ENCODE assay signal across 25 mouse cellular contexts in genomic region chr15:16314606-16315005, GRCm38 (mm10).
DNase-seq lines count a peak whose midpoint lies in the region; ATAC-seq lines count a peak whose summit lies in the region.
"Had no signal": no experiment of that assay in that cellular context is flagged by ENCODE, and none has a peak within 500 bp of the region (broad histone marks: within the 10 kb centered on the region; RNA-seq: fewer than 3 reads in every experiment).

No protein-coding gene starts in this region.

- no peak overlapping the region for H3K9ac ChIP-seq in liver, embryonic 11.5 days (ENCODE audit: low read depth, low read length)
- H3K9ac ChIP-seq in liver, embryonic 13.5 days, result no peak overlapping the region
- H3K9ac ChIP-seq: embryonic facial prominence, embryonic 15.5 days; forebrain, embryonic 12.5 days; heart, embryonic 13.5 days had no signal

- ATAC-seq in liver, embryonic 11.5 days (replicated peaks; ENCODE audit: low FRiP score), result peak; percentile 79
- ATAC-seq in liver, embryonic 13.5 days (ENCODE audit: low read depth), result peak; percentile 86
- ATAC-seq: hindbrain, embryonic 16.5 days; intestine, postnatal 0 days; midbrain, embryonic 16.5 days had no signal

- 0 out of 2 replicates have a peak, but pooled peaks cover 2% of the 10 kb centered on the region for H3K4me1 ChIP-seq in liver, embryonic 11.5 days (replicated peaks; ENCODE audit: control insufficient read depth, insufficient read depth, low read length)
- peaks cover 24% of the 10 kb centered on the region for H3K4me1 ChIP-seq in liver, embryonic 13.5 days (replicated peaks)
- H3K4me1 ChIP-seq in hindbrain, embryonic 10.5 days (replicated peaks), result no peaks in the 10 kb centered on the region
- H3K4me1 ChIP-seq: embryonic facial prominence, embryonic 15.5 days; forebrain, embryonic 12.5 days; heart, embryonic 13.5 days; megakaryocyte, embryonic 14.5 days had no signal

- H3K4me2 ChIP-seq in liver, embryonic 11.5 days, result no peak overlapping the region
- H3K4me2 ChIP-seq in liver, embryonic 13.5 days, result peak overlapping the region; percentile 33
- H3K4me2 ChIP-seq: embryonic facial prominence, embryonic 15.5 days; forebrain, embryonic 12.5 days; heart, embryonic 13.5 days had no signal

- no peaks in the 10 kb centered on the region for H3K9me3 ChIP-seq in liver, embryonic 11.5 days (ENCODE audit: control insufficient read depth, low read length)
- H3K9me3 ChIP-seq in liver, embryonic 13.5 days (replicated peaks), result no peaks in the 10 kb centered on the region
- H3K9me3 ChIP-seq in hindbrain, embryonic 10.5 days, result no peaks in the 10 kb centered on the region
- H3K9me3 ChIP-seq: embryonic facial prominence, embryonic 15.5 days; forebrain, embryonic 12.5 days; heart, embryonic 13.5 days; megakaryocyte, embryonic 14.5 days had no signal

- 65% methylated on average over 6 of the region's 6 CpGs for WGBS in liver, embryonic 11.5 days
- WGBS in liver, embryonic 13.5 days (ENCODE audit: insufficient replicate concordance), result 41% methylated on average over 6 of the region's 6 CpGs
- WGBS in hindbrain, embryonic 10.5 days, result 81% methylated on average over 6 of the region's 6 CpGs

- DNase-seq in liver, embryonic 11.5 days (ENCODE audit: low spot score), result no peak
- DNase-seq in liver, result no peak
- DNase-seq in c-Kit-negative CD71-positive TER-119-positive erythroid progenitor cells, embryonic 14.5 days (ENCODE audit: low read depth, low spot score), result peak; percentile 33
- DNase-seq in liver, embryonic 13.5 days, result no peak
- DNase-seq in telencephalon, adult 2 months (ENCODE audit: low read depth, low spot score), result peak; percentile 2
- DNase-seq in hindbrain, embryonic 10.5 days (ENCODE audit: low spot score), result no peak
- DNase-seq in urinary bladder, postnatal 10 days (ENCODE audit: low spot score), result no peak
- DNase-seq: adrenal gland, adult 2 months; cerebellum, adult 18-20 months; cerebellum, postnatal 25 days; gastrocnemius, postnatal 10 days; heart, adult 11 months; heart, postnatal 36 days; lung, postnatal 14 days; retina, postnatal 1 day; thymus, adult 18-20 months; thymus, postnatal 4 days had no signal

- H3K27ac ChIP-seq in liver, embryonic 11.5 days (ENCODE audit: low read depth, low read length), result 0 out of 2 replicates have a peak overlapping the region, but pooled peaks have one; percentile 44
- peak overlapping the region; percentile 78 for H3K27ac ChIP-seq in liver, embryonic 13.5 days
- no peak overlapping the region for H3K27ac ChIP-seq in hindbrain, embryonic 10.5 days
- H3K27ac ChIP-seq: embryonic facial prominence, embryonic 15.5 days; forebrain, embryonic 12.5 days; heart, embryonic 13.5 days had no signal

- H3K27me3 ChIP-seq in liver, embryonic 11.5 days (replicated peaks; ENCODE audit: control insufficient read depth, insufficient read depth, low read length), result no peaks in the 10 kb centered on the region
- no peaks in the 10 kb centered on the region for H3K27me3 ChIP-seq in liver, embryonic 13.5 days
- H3K27me3 ChIP-seq in hindbrain, embryonic 10.5 days (ENCODE audit: insufficient read depth, poor library complexity, severe bottlenecking), result no peaks in the 10 kb centered on the region
- H3K27me3 ChIP-seq: CH12.LX; embryonic facial prominence, embryonic 15.5 days; forebrain, embryonic 12.5 days; heart, embryonic 13.5 days; megakaryocyte, embryonic 14.5 days had no signal

- H3K4me3 ChIP-seq in liver, embryonic 11.5 days (ENCODE audit: low read depth, low read length), result no peak overlapping the region
- H3K4me3 ChIP-seq in liver, embryonic 13.5 days (replicated peaks), result no peak overlapping the region
- H3K4me3 ChIP-seq in hindbrain, embryonic 10.5 days, result no peak overlapping the region
- H3K4me3 ChIP-seq: embryonic facial prominence, embryonic 15.5 days; forebrain, embryonic 12.5 days; heart, embryonic 13.5 days; megakaryocyte, embryonic 14.5 days had no signal

- no peaks in the 10 kb centered on the region for H3K36me3 ChIP-seq in liver, embryonic 11.5 days (ENCODE audit: control insufficient read depth, insufficient read depth, low read length)
- no peaks in the 10 kb centered on the region for H3K36me3 ChIP-seq in liver, embryonic 13.5 days
- no peaks in the 10 kb centered on the region for H3K36me3 ChIP-seq in hindbrain, embryonic 10.5 days
- H3K36me3 ChIP-seq: embryonic facial prominence, embryonic 15.5 days; forebrain, embryonic 12.5 days; heart, embryonic 13.5 days had no signal

Comparison
In these comparisons a context has a peak if more than half of its experiments do, and no peak if none do; other contexts are left out.
1. DNase-seq: peak in c-Kit-negative CD71-positive TER-119-positive erythroid progenitor cells, embryonic 14.5 days (single experiment) and telencephalon, adult 2 months (single experiment); none in liver, embryonic 11.5 days (single experiment), liver (single experiment), liver, embryonic 13.5 days (single experiment), hindbrain, embryonic 10.5 days (single experiment) and urinary bladder, postnatal 10 days (single experiment).